Mouse (Mus musculus): ENCODE measurements around the gene Id3.
A peak's percentile ranks its signal among the peaks of the same experiment; 100 is the strongest.

The Id3 gene

GRCm38 (mm10) chr4:136177612-136178474 lies 34.5 kb downstream of the Id3 start:
- DNase-seq (ENCODE audit: low spot score), result no peak

GRCm38 (mm10) chr4:136178475-136178921 lies 35.2 kb downstream of the Id3 start:
- DNase-seq (ENCODE audit: low spot score), result no peak

- DNase-seq (ENCODE audit: low spot score), result no peak
Observed at GRCm38 (mm10) chr4:136179456-136179855, 36.2 kb downstream of the Id3 start.

DNA sequence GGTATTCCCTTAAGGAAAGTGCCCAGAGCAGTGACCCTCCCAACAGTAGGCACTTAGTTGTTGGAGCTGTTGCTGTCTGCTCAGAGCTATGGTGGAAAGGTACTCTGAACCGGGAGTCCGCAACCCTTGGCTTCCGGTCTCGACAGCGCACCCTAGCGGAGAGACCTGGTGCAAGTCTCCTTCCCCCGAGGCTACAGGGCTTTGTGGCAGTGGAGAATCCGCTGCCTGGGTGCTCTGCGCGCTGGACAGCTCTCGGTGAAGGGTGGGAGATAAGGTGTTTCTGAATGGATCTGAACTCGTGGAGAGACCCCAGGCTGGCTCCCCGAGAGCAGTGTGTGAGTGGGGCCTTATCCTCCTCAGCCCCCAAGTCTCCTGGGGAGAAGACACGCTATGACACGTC lies 36.7 kb downstream of the Id3 start:
- DNase-seq (ENCODE audit: low spot score), result peak; percentile 85

DNA sequence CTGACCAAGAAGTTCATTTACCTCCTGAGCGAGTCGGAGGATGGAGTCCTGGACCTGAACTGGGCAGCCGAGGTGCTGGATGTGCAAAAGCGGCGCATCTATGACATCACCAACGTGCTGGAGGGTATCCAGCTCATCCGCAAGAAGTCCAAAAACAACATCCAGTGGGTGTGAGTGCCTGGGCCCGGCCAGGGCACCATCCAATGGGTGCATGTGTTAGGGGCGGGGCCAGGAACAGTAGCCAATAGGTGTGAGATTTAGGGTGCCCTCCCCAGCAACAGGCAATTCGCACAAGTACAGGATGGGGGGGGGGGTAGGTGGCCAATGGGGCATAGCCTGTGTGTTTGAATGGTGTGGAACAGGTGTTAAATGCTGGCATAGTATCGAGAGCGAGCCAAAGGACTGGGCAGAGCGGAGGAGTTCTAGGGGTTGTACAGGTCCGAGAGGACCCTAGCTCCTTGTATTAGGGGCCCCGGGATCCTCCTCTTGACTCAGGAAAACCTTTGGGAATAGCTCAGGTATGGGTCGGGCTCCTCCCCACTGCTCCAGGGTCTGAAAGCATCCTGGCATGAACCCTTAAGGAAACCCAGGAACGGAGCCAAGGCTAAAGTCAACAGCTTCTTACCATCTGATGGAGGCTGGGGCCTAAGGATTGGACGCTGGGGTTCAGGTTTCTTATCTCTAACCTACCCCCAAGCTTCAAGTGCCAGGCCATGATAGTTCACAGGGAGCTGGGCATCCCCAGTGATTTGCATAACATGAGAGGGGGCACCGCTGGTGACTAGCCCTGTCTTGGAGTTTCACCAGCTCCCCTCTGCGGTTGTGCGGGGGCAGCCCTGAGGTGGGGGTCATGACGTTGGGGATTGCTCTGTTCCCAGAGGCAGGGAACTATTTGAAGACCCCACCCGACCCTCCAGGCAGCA lies 37.4 kb downstream of the Id3 start:
- DNase-seq (ENCODE audit: low spot score), result peak; percentile 72

DNA sequence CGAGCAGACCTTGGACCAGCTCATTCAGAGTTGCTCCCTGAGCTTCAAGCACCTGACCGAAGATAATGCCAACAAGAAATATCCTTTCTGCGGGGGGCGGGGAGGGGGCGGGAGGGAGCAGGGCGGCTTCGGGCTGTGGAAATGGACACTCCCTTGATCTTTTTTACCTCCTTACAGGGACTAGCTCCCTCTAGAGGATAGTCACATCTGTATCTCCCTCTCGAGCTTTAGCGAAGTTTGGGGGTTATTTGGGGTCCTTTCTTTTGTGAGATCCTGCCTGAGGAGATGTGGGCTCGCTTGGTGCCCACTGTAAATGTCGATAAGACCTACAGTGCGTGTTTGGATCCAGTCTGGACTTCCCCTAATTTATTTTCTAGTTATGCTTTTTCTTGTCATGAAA lies 38.1 kb downstream of the Id3 start:
- DNase-seq (ENCODE audit: low spot score), result no peak

DNA sequence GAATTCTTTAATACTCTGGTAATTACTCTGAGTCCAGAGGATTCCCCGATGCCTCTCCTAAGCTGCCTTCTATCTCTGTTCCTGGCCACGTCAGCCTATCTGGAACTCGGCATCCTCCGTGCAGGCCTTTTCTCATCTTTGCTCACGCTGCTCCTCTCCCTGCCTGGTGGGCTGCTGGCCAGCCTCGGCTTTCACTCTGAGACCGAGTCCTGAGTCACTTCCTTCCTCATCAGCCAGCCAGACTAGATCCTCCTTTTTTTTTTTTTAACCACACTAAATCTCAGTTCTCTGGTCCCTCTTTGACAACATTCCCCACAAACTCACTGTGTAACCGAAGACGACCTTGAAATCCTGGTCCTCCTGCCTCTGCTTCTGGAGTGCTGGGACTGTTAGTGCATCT lies 42.1 kb downstream of the Id3 start:
- no peak for DNase-seq (ENCODE audit: low spot score)

- DNase-seq (ENCODE audit: low spot score), result no peak
Observed at GRCm38 (mm10) chr4:136186315-136186714, 43.0 kb downstream of the Id3 start.

DNA sequence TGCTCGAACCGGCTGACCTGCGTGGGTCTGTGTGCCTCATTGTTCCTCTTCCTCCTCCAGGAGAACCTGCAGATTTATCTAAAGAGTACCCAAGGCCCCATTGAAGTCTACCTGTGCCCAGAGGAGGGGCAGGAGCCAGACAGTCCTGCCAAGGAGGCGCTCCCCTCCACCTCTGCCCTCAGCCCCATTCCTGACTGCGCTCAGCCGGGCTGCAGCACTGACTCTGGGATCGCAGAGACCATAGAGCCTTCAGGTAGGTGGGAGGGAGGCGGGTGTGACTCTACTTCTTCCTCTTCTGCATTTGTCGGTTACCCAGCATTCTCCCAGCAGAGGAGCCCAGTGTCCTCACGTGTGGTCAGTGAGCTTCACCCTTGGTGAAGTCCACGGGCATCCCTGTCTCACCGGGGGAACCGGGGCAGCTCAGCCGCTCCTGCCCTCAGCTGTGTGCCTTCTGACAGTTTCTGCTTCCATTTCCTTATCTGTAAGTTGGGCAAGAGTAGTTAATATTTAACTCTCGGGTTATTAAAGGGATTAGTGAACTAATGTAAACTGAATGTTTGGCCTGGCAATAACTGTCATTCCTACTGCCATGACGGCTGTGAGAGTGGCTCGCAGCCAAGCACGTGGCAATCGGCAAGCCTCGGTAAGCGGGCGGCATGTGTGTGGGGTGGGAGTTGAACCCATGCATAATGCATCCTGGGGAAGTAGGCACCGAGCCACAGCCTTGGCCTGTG lies 43.6 kb downstream of the Id3 start:
- no peak for DNase-seq (ENCODE audit: low spot score)

- DNase-seq (ENCODE audit: low spot score), result no peak
Observed at GRCm38 (mm10) chr4:136188973-136189737, 45.9 kb downstream of the Id3 start.

DNA sequence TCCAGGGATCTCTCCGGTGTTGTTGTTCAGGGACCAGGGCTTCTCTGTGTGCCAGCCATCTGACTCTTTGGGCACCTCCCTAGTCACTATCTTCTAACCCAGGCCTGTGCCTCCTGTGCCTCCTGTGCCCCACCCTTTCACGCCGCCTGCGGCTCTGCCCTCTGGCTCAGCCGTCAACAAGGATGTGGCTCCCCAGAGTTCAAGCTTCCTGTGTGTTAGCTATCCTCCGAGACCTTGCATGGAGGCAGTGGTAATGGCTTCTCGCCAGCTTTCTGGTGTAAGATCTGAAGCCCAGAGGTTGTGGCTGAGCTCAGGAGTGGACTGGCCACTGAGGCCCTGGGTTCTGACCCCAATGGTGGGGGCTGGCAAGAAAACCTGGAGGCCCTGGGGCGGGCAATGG lies 46.6 kb downstream of the Id3 start:
- no peak for DNase-seq (ENCODE audit: low spot score)

DNA sequence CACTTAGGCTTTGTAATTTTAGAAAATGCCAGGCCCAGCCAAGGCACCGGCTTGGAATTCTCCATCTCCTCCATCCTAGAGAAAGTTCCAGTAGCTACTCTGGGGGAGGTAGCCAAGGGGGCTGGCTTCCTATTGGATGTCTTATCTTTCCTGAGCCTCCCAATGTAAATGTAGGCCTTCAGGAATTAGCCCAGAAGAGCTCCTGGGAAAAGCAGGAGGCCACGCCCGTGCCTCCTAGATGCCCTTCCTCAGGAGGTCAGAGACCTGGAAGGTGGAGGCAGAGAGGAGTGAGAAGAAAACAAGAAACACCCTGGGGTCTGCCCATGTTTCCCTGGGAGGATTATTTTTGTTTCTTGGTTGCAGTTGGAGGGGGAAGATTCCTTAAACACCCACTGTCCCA lies 50.3 kb downstream of the Id3 start:
- no peak for DNase-seq (ENCODE audit: low spot score)

GRCm38 (mm10) chr4:136195029-136195428 lies 51.7 kb downstream of the Id3 start:
- DNase-seq (ENCODE audit: low spot score), result no peak

Measured in ovary, postnatal 14 days (tissue).